Mouse (Mus musculus) cerebellum, postnatal 25 days (tissue): ENCODE measurements around the gene Cables2.

ENCODE experiments used
- DNase-seq, 2 experiments: peaks; one replicate each; pipeline ENCODE4 v3.0.0; 2021; ENCODE audit warnings: mixed read lengths in 2 of 2

The Cables2 gene

DNA sequence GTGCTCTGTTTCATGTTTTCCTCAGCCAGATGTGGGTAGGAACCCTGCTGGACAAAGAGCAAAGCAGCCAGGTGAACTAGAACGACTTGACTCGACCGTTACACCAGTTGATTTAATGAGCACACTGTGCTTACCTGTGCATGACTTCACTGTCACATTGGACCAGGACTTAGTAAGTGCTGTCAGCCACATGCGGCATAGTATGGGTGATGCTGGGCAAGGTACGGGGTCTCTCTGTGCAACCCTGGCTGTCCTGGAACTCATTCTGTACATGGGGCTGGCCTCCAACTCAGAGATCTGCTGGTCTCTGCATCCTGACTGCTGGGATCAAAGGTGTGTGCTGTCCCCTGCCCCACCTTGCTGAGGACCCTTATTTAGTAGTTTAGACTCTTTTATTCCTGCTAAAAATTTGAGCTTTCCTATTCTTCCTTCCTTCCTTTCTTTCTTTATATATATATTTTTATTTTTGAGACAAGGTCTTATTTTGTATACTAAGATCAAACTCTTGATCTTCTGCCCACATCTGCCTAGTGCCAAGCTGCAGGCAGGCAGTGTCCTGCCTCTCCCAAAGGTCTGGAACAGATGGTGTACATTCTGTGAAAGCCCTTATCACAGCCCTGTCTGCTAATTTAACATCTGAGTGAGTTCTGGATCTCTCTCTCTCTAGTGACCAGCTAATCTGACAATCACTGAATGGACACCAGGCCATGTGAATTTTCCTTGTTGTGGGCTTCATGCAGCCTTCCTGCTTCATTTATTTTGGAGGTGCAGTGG, 18.7 kb downstream of the Cables2 start:
- peak; percentile 2 to 3 for DNase-seq

- no peak for DNase-seq
Measured at GRCm38 (mm10) chr2:180251838-180252237, 21.5 kb downstream of the Cables2 start.

DNA sequence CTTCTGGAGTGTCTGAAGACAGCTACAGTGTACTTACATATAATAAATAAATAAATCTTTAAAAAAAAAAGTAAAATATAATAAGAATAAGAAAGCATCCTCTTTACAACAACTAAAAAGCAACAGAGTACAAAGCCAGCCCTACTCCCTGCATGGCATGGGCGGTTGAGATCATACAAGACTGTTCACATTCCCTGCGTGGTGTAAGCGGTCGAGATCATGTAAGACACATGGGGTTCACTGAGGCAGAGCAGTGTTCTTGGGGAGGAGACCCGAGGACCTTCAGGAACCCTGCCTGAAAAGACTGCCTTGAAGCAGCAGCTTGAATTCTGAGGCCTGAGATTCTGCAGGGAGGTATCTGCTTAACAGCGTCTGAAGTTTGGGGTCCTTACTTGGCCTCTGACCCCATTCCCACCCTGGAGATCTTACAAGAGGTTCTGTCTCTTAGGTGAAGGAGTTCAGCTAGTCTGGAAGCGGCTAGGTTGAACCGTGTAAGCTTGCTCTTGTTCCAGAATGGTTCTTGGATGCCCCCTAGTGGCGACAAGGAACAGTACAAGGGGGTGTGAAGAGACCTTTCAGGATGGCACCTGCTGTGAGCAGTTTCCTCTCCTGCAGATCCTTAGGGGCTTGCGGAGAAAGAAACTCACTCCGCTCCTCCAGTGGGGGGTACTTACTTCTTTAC, 22.2 kb downstream of the Cables2 start:
- DNase-seq = peak; percentile 79 to 87

DNA sequence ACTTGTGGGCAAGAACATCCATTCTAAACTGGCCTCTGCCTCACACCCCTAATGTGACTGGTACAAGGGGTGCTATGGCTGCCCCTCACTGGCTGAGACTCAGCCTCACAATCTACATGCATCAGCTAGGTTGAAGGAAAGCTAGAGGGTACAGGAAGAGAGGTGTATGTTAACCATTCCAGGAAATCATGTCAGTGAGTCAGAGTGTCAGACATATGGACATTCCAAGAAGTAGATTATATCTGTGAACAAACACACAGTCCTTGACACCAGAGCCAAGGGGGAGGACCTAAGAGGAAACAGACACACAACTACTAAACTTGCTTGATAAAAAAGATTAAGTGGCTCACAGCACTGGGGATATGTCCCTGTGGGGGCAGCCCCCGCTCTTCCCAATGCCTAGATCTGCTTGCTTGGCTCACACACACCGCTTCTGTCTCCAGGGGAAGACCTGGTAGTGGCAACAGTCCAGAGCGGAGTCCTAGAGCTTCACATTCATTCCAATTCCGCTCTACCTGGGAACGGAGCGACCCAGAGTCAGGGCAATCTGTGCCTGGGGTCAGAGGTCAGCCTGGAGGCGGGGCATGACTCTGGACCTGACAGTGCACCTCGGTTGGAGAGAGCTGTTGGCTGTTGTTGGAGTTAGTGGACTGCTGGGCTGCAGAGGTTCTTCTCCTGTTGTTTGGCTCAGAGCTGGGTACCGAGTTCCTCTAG, 24.2 kb downstream of the Cables2 start:
- DNase-seq = no peak

DNA sequence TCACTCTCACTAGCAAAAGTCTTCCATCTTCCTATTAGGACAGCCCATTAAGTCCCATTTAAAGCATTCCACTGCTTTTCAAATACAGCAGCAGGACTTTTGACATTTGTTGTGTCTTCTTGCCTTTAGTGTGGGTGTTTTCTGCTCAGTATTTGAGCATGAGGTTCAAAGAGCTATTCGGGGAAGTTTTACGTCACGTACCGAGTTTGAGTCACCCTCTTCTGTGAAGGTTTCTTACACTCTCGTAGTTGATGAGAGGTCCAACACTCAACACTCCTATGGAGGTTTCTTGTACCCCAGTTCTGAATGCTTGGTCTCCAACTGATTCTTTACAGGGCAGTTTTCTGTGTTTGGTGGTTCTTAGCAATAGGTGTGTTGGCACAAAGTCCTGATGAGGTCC, 25.4 kb downstream of the Cables2 start:
- no peak for DNase-seq

DNA sequence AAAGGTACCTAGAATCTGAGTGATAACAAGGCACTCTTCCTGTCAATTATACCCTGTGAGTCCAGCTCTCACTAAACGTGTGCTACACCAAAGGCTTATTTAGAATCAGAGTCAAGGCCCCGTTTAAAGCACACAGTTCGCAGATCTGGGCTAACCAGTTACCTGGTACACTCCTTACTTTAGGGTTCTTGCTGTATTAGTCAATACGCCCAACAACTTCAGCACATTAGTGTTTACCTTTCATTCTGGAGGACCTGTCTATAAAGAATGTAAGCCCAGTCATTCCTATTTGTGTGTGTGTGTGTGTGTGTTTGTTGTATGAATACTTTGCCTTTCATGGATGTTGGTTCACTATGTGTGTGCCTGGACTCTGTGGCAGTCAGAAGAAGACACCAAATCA, 30.2 kb downstream of the Cables2 start:
- no peak for DNase-seq

- DNase-seq = no peak
Measured at GRCm38 (mm10) chr2:180238591-180238990, 34.7 kb downstream of the Cables2 start.

DNA sequence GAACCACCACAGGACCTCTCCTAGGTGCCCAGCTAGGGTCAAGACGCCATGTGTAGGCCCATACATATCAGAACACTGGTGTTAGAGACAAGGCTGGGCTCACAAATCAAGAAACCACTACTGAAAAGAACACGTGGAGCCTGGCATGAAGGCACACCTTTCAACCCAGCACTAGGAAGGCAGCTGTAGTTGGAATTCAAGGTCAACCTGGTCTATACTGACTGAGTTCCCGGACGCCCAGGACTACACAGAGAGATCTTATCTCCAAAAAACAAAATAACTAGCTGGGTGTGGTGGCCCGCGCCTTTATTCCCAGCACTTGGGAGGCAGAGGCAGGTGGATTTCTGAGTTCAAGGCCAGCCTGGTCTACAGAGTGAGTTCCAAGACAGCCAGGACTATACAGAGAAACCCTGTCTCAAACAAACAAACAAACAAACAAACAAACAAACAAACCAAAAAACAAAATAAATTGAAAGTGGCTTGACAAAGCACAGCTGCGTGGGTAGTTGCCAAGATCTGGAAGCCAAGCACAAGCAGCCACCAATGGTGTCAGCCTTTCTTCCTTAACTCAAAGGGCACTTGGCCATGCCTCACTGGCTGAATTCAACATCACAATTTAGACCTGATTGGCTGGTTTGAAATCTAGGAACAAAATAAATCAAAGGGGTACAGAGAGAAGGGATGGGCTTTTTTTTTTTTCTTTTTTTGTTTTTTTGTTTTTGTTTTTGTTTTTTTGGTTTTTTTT, 35.5 kb downstream of the Cables2 start:
- no peak for DNase-seq

GRCm38 (mm10) chr2:180236930-180237329, 36.4 kb downstream of the Cables2 start:
- DNase-seq = no peak

DNA sequence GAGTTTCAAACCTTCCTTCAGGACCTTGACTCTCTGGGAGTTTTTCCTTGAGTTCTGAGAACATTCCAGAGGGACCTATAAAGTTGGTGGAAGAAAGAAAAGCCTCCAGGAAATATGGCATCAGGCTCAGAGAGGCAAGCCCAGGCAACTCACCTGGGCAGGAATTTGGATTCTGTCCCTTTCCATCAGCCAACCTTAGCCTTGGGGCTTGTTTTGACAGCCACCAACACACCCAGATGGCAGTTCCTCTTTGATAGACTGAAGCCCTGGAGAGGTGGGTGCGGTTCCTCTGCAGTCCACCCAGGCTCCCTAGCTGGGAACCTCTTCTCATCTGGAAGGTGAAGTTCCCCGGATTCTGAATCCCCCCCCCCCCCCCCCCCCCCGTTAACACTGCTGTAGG, 36.8 kb downstream of the Cables2 start:
- no peak for DNase-seq

GRCm38 (mm10) chr2:180235788-180236187, 37.5 kb downstream of the Cables2 start:
- no peak for DNase-seq

- no peak for DNase-seq
Measured at GRCm38 (mm10) chr2:180234980-180235379, 38.3 kb downstream of the Cables2 start.

DNA sequence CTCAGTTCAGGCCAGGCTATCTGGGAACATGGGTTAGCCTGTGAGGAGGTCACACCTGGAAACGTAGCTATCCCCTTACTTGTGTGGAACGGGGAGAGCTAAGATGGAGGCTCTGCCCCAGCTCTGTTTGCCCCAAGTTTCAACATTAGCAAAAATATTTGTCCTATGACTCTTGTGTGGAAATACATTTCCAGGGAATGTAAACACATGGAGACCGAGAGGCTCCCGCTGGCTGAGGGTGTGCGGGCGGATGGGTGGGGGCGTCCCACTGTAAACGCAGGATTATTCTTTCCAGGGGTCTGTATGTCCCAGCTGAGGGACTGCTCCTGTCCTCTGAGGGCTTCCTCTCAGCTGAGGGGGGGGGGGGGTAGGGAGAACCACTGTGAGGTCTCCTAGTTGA, 38.9 kb downstream of the Cables2 start:
- DNase-seq = no peak

- DNase-seq = no peak
Measured at GRCm38 (mm10) chr2:180233101-180233904, 40.0 kb downstream of the Cables2 start.

DNA sequence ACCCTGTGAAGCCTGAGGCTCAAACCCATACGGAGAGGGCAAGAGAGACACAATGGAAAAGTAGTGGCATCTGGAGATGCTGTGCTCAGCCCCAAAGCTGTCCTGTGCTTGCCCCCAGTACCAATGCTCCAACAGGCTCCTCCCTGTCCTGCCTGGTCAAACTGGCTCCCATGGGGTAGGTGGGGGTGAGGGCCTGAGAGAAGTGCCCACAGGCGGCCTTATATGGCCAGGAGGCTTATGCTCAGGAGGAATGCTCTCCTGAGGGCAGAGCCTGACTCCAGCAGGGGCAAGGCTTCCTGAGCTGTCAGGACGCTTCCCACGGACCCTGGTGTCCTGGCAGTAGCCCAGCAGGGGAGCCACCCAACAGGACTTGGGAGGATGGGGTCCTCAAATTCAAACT, 42.8 kb downstream of the Cables2 start:
- DNase-seq = no peak

DNA sequence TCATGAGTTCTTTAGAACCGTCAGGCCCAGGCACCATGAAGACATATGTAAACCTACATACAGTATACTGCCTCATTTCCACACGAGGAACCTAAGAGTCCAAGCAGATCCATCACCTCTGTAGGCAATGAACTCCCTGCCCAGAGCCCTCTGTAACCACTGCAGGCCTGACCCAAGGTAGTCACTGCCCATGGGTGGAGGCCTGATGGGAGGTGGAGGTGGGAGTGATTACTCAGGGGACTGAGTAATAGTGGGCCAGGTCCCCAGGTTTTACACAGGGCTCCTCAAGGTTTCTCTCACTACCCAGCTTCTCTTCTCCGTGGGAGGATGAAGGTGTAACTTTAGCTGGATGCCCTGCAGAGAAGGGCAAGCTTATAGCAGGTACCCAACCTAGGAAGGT, 44.2 kb downstream of the Cables2 start:
- DNase-seq = no peak

DNA sequence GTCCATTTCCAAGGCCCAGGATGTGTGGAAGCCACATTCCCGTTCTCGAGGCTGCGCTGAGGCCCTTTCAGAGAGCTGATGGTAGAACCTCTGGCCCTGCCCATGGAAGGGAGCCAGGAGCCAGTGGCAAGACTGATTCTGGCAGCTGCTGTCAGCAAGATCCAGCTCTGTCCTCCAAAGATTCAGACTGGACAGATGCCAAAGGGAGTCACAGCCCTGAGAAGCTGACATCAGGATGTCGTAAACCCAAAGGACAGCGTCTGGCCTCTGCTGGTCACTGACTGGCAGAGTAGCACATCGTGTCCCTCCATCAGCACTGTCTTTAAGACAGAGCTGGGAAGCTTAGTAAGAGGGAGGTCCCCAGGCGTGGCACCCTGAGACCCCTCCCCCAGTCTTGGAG, 44.7 kb downstream of the Cables2 start:
- DNase-seq = no peak

GRCm38 (mm10) chr2:180228060-180228458, 45.2 kb downstream of the Cables2 start:
- no peak for DNase-seq

DNA sequence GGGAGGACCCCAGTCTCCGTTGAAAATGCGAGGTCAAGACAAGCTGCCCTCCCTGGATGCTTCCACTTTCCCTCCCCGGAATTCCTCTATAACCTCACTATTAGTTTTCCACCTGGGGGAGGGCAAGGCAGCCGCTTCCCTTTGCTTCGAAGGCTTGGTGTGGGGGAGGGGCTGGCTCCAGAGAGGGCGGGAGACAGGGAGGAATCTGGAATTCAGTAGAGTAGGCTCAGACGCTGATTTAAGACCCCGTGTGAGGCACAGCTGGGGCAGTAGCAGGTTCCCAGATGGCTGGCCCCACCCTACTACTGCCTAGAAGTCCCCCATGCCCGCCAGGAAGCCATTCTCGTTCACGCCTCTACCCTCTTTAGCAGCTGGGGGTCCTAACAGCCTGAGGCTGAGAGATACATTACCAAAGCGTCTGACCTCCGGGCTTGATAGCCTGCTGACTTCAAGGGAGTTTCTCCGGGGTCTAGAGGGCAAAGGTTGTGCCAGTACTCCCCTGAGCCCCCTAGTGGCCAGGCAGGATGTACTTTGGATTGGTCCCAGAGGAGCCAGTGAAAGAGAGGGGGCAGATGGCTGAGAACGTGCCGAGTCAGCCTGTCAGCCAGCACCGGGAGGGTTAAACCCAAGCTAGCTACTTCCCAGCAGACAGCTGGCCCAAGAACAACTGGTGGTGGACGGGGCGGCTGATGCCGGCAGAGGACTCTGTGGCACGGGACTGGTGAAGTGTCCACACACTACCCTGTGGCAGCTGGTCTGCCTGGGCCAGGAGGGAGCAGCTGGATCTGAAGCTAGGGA, 45.8 kb downstream of the Cables2 start:
- DNase-seq = peak; percentile 47 to 68

GRCm38 (mm10) chr2:180225762-180226378, 47.4 kb downstream of the Cables2 start, which contains the start of gene Lama5:
Gene Lama5 (minus strand): TSS chr2:180225859.
- DNase-seq = peak in 1 of 2 experiments; percentile 58
